Comparison of ENCODE assay signal across 20 mouse cellular contexts in genomic region chr19:59330816-59331225, GRCm38 (mm10). TPM values are rescaled to one million over a fixed set of nuclear protein-coding genes. Genes with fewer than 3 reads are reported as not detected.
DNase-seq lines count a peak whose midpoint lies in the region; ATAC-seq and TF ChIP-seq lines count a peak whose summit lies in the region.
"Had no signal": no experiment of that assay in that cellular context is flagged by ENCODE, and none has a peak within 500 bp of the region (broad histone marks: within the 10 kb centered on the region; RNA-seq: fewer than 3 reads in every experiment).

No protein-coding gene starts in this region.

- peak; percentile 60 for DNase-seq in c-Kit-positive CD71-positive TER-119-negative erythroid progenitor cells, embryonic 14.5 days (ENCODE audit: low read depth)
- DNase-seq in neural tube, embryonic 10.5 days (ENCODE audit: extremely low spot score, low spot score) = no peak
- DNase-seq in thymus, adult 2 months = no peak
- DNase-seq in layer of hippocampus, adult 2 months (ENCODE audit: low spot score in 2 of 2) = no peak
- DNase-seq: adrenal gland, adult 2 months; adrenal gland, postnatal 25 days; cerebellum, adult 2 months; cerebellum, postnatal 10 days; forebrain, postnatal 0 days; gastrocnemius, adult 2 months; gastrocnemius, postnatal 25 days; heart, postnatal 36 days had no signal

- H3K27ac ChIP-seq in liver, embryonic 15.5 days (replicated peaks) = peak overlapping the region; percentile 57; the same call in 1 of the 2 replicates
- no peak overlapping the region for H3K27ac ChIP-seq in thymus, adult 2 months (ENCODE audit: control insufficient read depth, insufficient read depth, low read length)
- no peak overlapping the region for H3K27ac ChIP-seq in layer of hippocampus, adult 2 months
- H3K27ac ChIP-seq: embryonic facial prominence, embryonic 12.5 days; forebrain, embryonic 13.5 days; gastrocnemius, adult 2 months; heart, embryonic 13.5 days; hindbrain, embryonic 15.5 days had no signal

- H3K36me3 ChIP-seq in liver, embryonic 15.5 days (replicated peaks) = peaks cover 13% of the 10 kb centered on the region
- peaks cover 7% of the 10 kb centered on the region for H3K36me3 ChIP-seq in thymus, adult 2 months (ENCODE audit: control insufficient read depth, insufficient read depth, low read length)
- H3K36me3 ChIP-seq: embryonic facial prominence, embryonic 12.5 days; hindbrain, embryonic 15.5 days had no signal

- TF ChIP-seq POLR2A in thymus, adult 2 months (IDR thresholded peaks at IDR 0.05; ENCODE audit: control insufficient read depth, extremely low read depth, insufficient read depth, low read length, poor library complexity) = no peak

- no peak overlapping the region for H3K9ac ChIP-seq in liver, embryonic 15.5 days
- H3K9ac ChIP-seq: embryonic facial prominence, embryonic 12.5 days; forebrain, embryonic 13.5 days; forebrain, postnatal 0 days; heart, embryonic 13.5 days; hindbrain, embryonic 15.5 days had no signal

- H3K4me2 ChIP-seq in liver, embryonic 15.5 days = peak overlapping the region; percentile 27; the same call in 1 of the 2 replicates
- H3K4me2 ChIP-seq: embryonic facial prominence, embryonic 12.5 days; forebrain, embryonic 13.5 days; heart, embryonic 13.5 days; hindbrain, embryonic 15.5 days had no signal

- H3K4me3 ChIP-seq in liver, embryonic 15.5 days (replicated peaks) = no peak overlapping the region
- no peak overlapping the region for H3K4me3 ChIP-seq in thymus, adult 2 months (ENCODE audit: control insufficient read depth, insufficient read depth, low read length)
- H3K4me3 ChIP-seq in layer of hippocampus, adult 2 months = no peak overlapping the region
- H3K4me3 ChIP-seq: embryonic facial prominence, embryonic 12.5 days; forebrain, embryonic 13.5 days; gastrocnemius, adult 2 months; heart, embryonic 13.5 days; hindbrain, embryonic 15.5 days had no signal

- H3K9me3 ChIP-seq in liver, embryonic 15.5 days (replicated peaks) = no peaks in the 10 kb centered on the region
- H3K9me3 ChIP-seq: embryonic facial prominence, embryonic 12.5 days; forebrain, embryonic 13.5 days; heart, embryonic 13.5 days; hindbrain, embryonic 15.5 days had no signal

- no peak for TF ChIP-seq CTCF in thymus, adult 2 months (IDR thresholded peaks at IDR 0.05; ENCODE audit: borderline replicate concordance, control insufficient read depth, extremely low read depth, insufficient read depth, low read length, poor library complexity)
- no peak for TF ChIP-seq CTCF in layer of hippocampus, adult 2 months (conservative IDR thresholded peaks at IDR 0.05)

- peak; percentile 67 for ATAC-seq in erythroid progenitor cell, adult 5-6 weeks (replicated peaks; ENCODE audit: low FRiP score, poor library complexity, severe bottlenecking)
- peak; percentile 83 for ATAC-seq in liver, embryonic 15.5 days (ENCODE audit: insufficient read depth)
- peak; percentile 94 for ATAC-seq in megakaryocyte-erythroid progenitor cell, adult 5-6 weeks (replicated peaks; ENCODE audit: low FRiP score, low TSS enrichment, poor library complexity, severe bottlenecking)
- ATAC-seq: forebrain, embryonic 13.5 days; forebrain, postnatal 0 days had no signal

- peaks cover 43% of the 10 kb centered on the region for H3K4me1 ChIP-seq in liver, embryonic 15.5 days (replicated peaks)
- no peaks in the 10 kb centered on the region for H3K4me1 ChIP-seq in thymus, adult 2 months (replicated peaks; ENCODE audit: control insufficient read depth, insufficient read depth, low read length)
- H3K4me1 ChIP-seq: embryonic facial prominence, embryonic 12.5 days; forebrain, embryonic 13.5 days; hindbrain, embryonic 15.5 days had no signal

- H3K27me3 ChIP-seq in liver, embryonic 15.5 days = no peaks in the 10 kb centered on the region
- no peaks in the 10 kb centered on the region for H3K27me3 ChIP-seq in thymus, adult 2 months (ENCODE audit: control insufficient read depth, insufficient read depth, low read length)
- H3K27me3 ChIP-seq: CH12.LX; embryonic facial prominence, embryonic 12.5 days; forebrain, embryonic 13.5 days; heart, embryonic 13.5 days; hindbrain, embryonic 15.5 days had no signal

RNA-seq across cellular contexts. Expression of gene Rps12-ps3, which starts 8.7 kb away (rescaled TPM):
- total RNA-seq in erythroid progenitor cell, adult 5-6 weeks (2015; ENCODE audit: low replicate concordance) = 168 and 202 TPM in 2 replicates
- total RNA-seq in erythroid progenitor cell, adult 5-6 weeks (2017; ENCODE audit: low replicate concordance) = 155 and 186 TPM in 2 replicates
- 13.3 TPM in 1 of 2 replicates, not detected in the other for polyA plus RNA-seq in liver, embryonic 15.5 days (2015; fragmentation: Nextera tagmentation; extraction: Ambion mirVana)
- 403 and 406 TPM in 2 replicates for total RNA-seq in megakaryocyte-erythroid progenitor cell, adult 5-6 weeks (2014; fragmentation: Nextera tagmentation)
- 963 and 1,109 TPM in 2 replicates for total RNA-seq in megakaryocyte-erythroid progenitor cell, adult 5-6 weeks (2017)
- 3,486 and 3,839 TPM in 2 replicates for polyA plus RNA-seq in thymus, adult 2 months (2012; rRNA removed)
- 100 to 1,000 TPM; 249 to 342 TPM for total RNA-seq in layer of hippocampus, adult 2 months (2021)
- polyA plus RNA-seq: hindbrain, embryonic 15.5 days had no signal

RNA-seq across cellular contexts. Expression of gene Pdzd8, which starts 14.8 kb away (rescaled TPM):
- total RNA-seq in erythroid progenitor cell, adult 5-6 weeks (2015; ENCODE audit: low replicate concordance) = 41.8 and 55.3 TPM in 2 replicates
- total RNA-seq in erythroid progenitor cell, adult 5-6 weeks (2017; ENCODE audit: low replicate concordance) = 51.1 and 56.0 TPM in 2 replicates
- 3.7 and 4.0 TPM in 2 replicates for polyA plus RNA-seq in liver, embryonic 15.5 days (2015; fragmentation: Nextera tagmentation; extraction: Ambion mirVana)
- 31.9 and 35.1 TPM in 2 replicates for total RNA-seq in megakaryocyte-erythroid progenitor cell, adult 5-6 weeks (2014; fragmentation: Nextera tagmentation)
- 35.5 and 41.3 TPM in 2 replicates for total RNA-seq in megakaryocyte-erythroid progenitor cell, adult 5-6 weeks (2017)
- 14.9 and 19.3 TPM in 2 replicates for polyA plus RNA-seq in thymus, adult 2 months (2012; rRNA removed)
- total RNA-seq in layer of hippocampus, adult 2 months (2021) = 10 to 100 TPM; 48.7 to 49.7 TPM
